Mouse (Mus musculus): Measurements from ENCODE around the gene Apol11b. TPM values are rescaled to one million over a fixed set of nuclear protein-coding genes. Genes with fewer than 3 reads are reported as not detected.
"Not testable (repeated sequence)": the region's sequence is repeated elsewhere in the genome, so short reads cannot be mapped to it uniquely, and the experiment has no call there.

Apol11b gene
- polyA plus RNA-seq, 1 experiment from 2014 or later = 0.16 TPM

- not testable (repeated sequence) for ATAC-seq (ENCODE audit: insufficient number of reproducible peaks, insufficient read depth, low FRiP score, low read depth); H3K4me1 ChIP-seq (ENCODE audit: control insufficient read depth in 2 of 2, insufficient read depth in 2 of 2, low read length in 2 of 2); H3K36me3 ChIP-seq (ENCODE audit: control insufficient read depth, insufficient read depth, low read length); H3K4me2 ChIP-seq (ENCODE audit: low read length); H3K9me3 ChIP-seq (ENCODE audit: control insufficient read depth, low read length); H3K4me3 ChIP-seq (ENCODE audit: control insufficient read depth in 1 of 2, insufficient read depth in 1 of 2, low read depth in 1 of 2, low read length in 2 of 2); H3K9ac ChIP-seq (ENCODE audit: low read length); H3K27me3 ChIP-seq (ENCODE audit: control insufficient read depth, insufficient read depth, low read length); H3K27ac ChIP-seq (replicated peaks in 1 of 2; ENCODE audit: control insufficient read depth in 1 of 2, insufficient read depth in 1 of 2, low read depth in 2 of 2, low read length in 2 of 2)
- WGBS = 48% methylated on average over 9 of the region's 9 CpGs
These were observed 14.4 kb downstream of the Apol11b start for GRCm38 (mm10) chr15:77628647-77629046.

GRCm38 (mm10) chr15:77626471-77626870 lies 16.6 kb downstream of the Apol11b start:
- H3K4me2 ChIP-seq (ENCODE audit: low read length); H3K9me3 ChIP-seq (ENCODE audit: control insufficient read depth, low read length); H3K4me3 ChIP-seq (ENCODE audit: control insufficient read depth in 1 of 2, insufficient read depth in 1 of 2, low read depth in 1 of 2, low read length in 2 of 2); H3K9ac ChIP-seq (ENCODE audit: low read length); ATAC-seq (ENCODE audit: insufficient number of reproducible peaks, insufficient read depth, low FRiP score, low read depth); H3K36me3 ChIP-seq (ENCODE audit: control insufficient read depth, insufficient read depth, low read length); H3K27ac ChIP-seq (replicated peaks in 1 of 2; ENCODE audit: control insufficient read depth in 1 of 2, insufficient read depth in 1 of 2, low read depth in 2 of 2, low read length in 2 of 2); H3K27me3 ChIP-seq (ENCODE audit: control insufficient read depth, insufficient read depth, low read length); H3K4me1 ChIP-seq (ENCODE audit: control insufficient read depth in 2 of 2, insufficient read depth in 2 of 2, low read length in 2 of 2): not testable (repeated sequence)
- WGBS = 63% methylated on average over 4 of the region's 4 CpGs

GRCm38 (mm10) chr15:77624710-77625109 lies 18.4 kb downstream of the Apol11b start:
- H3K9ac ChIP-seq (ENCODE audit: low read length) = no peak overlapping the region
- H3K4me1 ChIP-seq (ENCODE audit: control insufficient read depth in 2 of 2, insufficient read depth in 2 of 2, low read length in 2 of 2) = no peaks in the 10 kb centered on the region
- no peak for ATAC-seq (ENCODE audit: insufficient number of reproducible peaks, insufficient read depth, low FRiP score, low read depth)
- H3K4me3 ChIP-seq (ENCODE audit: control insufficient read depth in 1 of 2, insufficient read depth in 1 of 2, low read depth in 1 of 2, low read length in 2 of 2) = no peak overlapping the region
- WGBS = 72% methylated on average over 1 of the region's 1 CpGs
- H3K27me3 ChIP-seq (ENCODE audit: control insufficient read depth, insufficient read depth, low read length) = no peaks in the 10 kb centered on the region
- no peak overlapping the region for H3K27ac ChIP-seq (replicated peaks in 1 of 2; ENCODE audit: control insufficient read depth in 1 of 2, insufficient read depth in 1 of 2, low read depth in 2 of 2, low read length in 2 of 2)
- H3K9me3 ChIP-seq (ENCODE audit: control insufficient read depth, low read length) = no peaks in the 10 kb centered on the region
- no peak overlapping the region for H3K4me2 ChIP-seq (ENCODE audit: low read length)
- no peaks in the 10 kb centered on the region for H3K36me3 ChIP-seq (ENCODE audit: control insufficient read depth, insufficient read depth, low read length)

- H3K9me3 ChIP-seq (ENCODE audit: control insufficient read depth, low read length) = no peaks in the 10 kb centered on the region
- H3K4me1 ChIP-seq (ENCODE audit: control insufficient read depth in 2 of 2, insufficient read depth in 2 of 2, low read length in 2 of 2) = no peaks in the 10 kb centered on the region
- H3K27ac ChIP-seq (replicated peaks in 1 of 2; ENCODE audit: control insufficient read depth in 1 of 2, insufficient read depth in 1 of 2, low read depth in 2 of 2, low read length in 2 of 2) = no peak overlapping the region
- H3K9ac ChIP-seq (ENCODE audit: low read length) = no peak overlapping the region
- no peak overlapping the region for H3K4me3 ChIP-seq (ENCODE audit: control insufficient read depth in 1 of 2, insufficient read depth in 1 of 2, low read depth in 1 of 2, low read length in 2 of 2)
- no peaks in the 10 kb centered on the region for H3K27me3 ChIP-seq (ENCODE audit: control insufficient read depth, insufficient read depth, low read length)
- no peak for ATAC-seq (ENCODE audit: insufficient number of reproducible peaks, insufficient read depth, low FRiP score, low read depth)
- H3K36me3 ChIP-seq (ENCODE audit: control insufficient read depth, insufficient read depth, low read length) = no peaks in the 10 kb centered on the region
- H3K4me2 ChIP-seq (ENCODE audit: low read length) = no peak overlapping the region
- WGBS = 85% methylated on average over 3 of the region's 3 CpGs
These were observed 37.0 kb downstream of the Apol11b start for GRCm38 (mm10) chr15:77606069-77606468.

- H3K4me1 ChIP-seq (ENCODE audit: control insufficient read depth in 2 of 2, insufficient read depth in 2 of 2, low read length in 2 of 2) = no peaks in the 10 kb centered on the region
- no peak within 1 kb of the TSS for H3K4me2 ChIP-seq (ENCODE audit: low read length)
- no peaks in the 10 kb centered on the region for H3K9me3 ChIP-seq (ENCODE audit: control insufficient read depth, low read length)
- H3K36me3 ChIP-seq (ENCODE audit: control insufficient read depth, insufficient read depth, low read length) = no peaks in the 10 kb centered on the region
- H3K27me3 ChIP-seq (ENCODE audit: control insufficient read depth, insufficient read depth, low read length) = no peaks in the 10 kb centered on the region
- H3K9ac ChIP-seq (ENCODE audit: low read length) = no peak within 1 kb of the TSS
- no peak within 1 kb of the TSS for H3K4me3 ChIP-seq (ENCODE audit: control insufficient read depth in 1 of 2, insufficient read depth in 1 of 2, low read depth in 1 of 2, low read length in 2 of 2)
- 85% methylated on average over 1 of the region's 1 CpGs for WGBS
- no peak within 1 kb of the TSS for H3K27ac ChIP-seq (replicated peaks in 1 of 2; ENCODE audit: control insufficient read depth in 1 of 2, insufficient read depth in 1 of 2, low read depth in 2 of 2, low read length in 2 of 2)
- ATAC-seq (ENCODE audit: insufficient number of reproducible peaks, insufficient read depth, low FRiP score, low read depth) = no peak
These were observed 44.1 kb downstream of the Apol11b start, which contains the start of gene Gm36245 for GRCm38 (mm10) chr15:77598958-77599357. TSS of gene Gm36245 (plus strand) at chr15:77599258.

GRCm38 (mm10) chr15:77598429-77598828 lies 44.7 kb downstream of the Apol11b start:
- Histone ChIP-seq H3K4me3 (ENCODE audit: control insufficient read depth in 1 of 2, insufficient read depth in 1 of 2, low read depth in 1 of 2, low read length in 2 of 2) (no peak overlapping the region), H3K4me1 (ENCODE audit: control insufficient read depth in 2 of 2, insufficient read depth in 2 of 2, low read length in 2 of 2) (peaks cover under 1 to 2% of the 10 kb centered on the region in 2 experiments; a peak in 1 of 4 replicates), H3K9me3 (ENCODE audit: control insufficient read depth, low read length) (no peaks in the 10 kb centered on the region), H3K9ac (ENCODE audit: low read length) (no peak overlapping the region), H3K4me2 (ENCODE audit: low read length) (no peak overlapping the region), H3K27me3 (ENCODE audit: control insufficient read depth, insufficient read depth, low read length) (no peaks in the 10 kb centered on the region), H3K27ac (replicated peaks in 1 of 2; ENCODE audit: control insufficient read depth in 1 of 2, insufficient read depth in 1 of 2, low read depth in 2 of 2, low read length in 2 of 2) (no peak overlapping the region), H3K36me3 (ENCODE audit: control insufficient read depth, insufficient read depth, low read length) (no peaks in the 10 kb centered on the region)
- WGBS = 55% methylated on average over 3 of the region's 3 CpGs
- no peak for ATAC-seq (ENCODE audit: insufficient number of reproducible peaks, insufficient read depth, low FRiP score, low read depth)

GRCm38 (mm10) chr15:77595961-77596360 lies 47.1 kb downstream of the Apol11b start, which contains the start of gene Apol10b:
TSS of gene Apol10b (minus strand) at chr15:77596125.
- Histone ChIP-seq H3K27ac (replicated peaks in 1 of 2; ENCODE audit: control insufficient read depth in 1 of 2, insufficient read depth in 1 of 2, low read depth in 2 of 2, low read length in 2 of 2) (no peak within 1 kb of the TSS), H3K9me3 (ENCODE audit: control insufficient read depth, low read length) (no peaks in the 10 kb centered on the region), H3K9ac (ENCODE audit: low read length) (no peak within 1 kb of the TSS), H3K4me3 (ENCODE audit: control insufficient read depth in 1 of 2, insufficient read depth in 1 of 2, low read depth in 1 of 2, low read length in 2 of 2) (no peak within 1 kb of the TSS), H3K36me3 (ENCODE audit: control insufficient read depth, insufficient read depth, low read length) (no peaks in the 10 kb centered on the region), H3K4me1 (ENCODE audit: control insufficient read depth in 2 of 2, insufficient read depth in 2 of 2, low read length in 2 of 2) (peaks cover 3 to 4% of the 10 kb centered on the region in 2 experiments; a peak in 1 of 4 replicates), H3K4me2 (ENCODE audit: low read length) (no peak within 1 kb of the TSS), H3K27me3 (ENCODE audit: control insufficient read depth, insufficient read depth, low read length) (no peaks in the 10 kb centered on the region)
- 47% methylated on average over 5 of the region's 5 CpGs for WGBS
- ATAC-seq (ENCODE audit: insufficient number of reproducible peaks, insufficient read depth, low FRiP score, low read depth) = no peak

- Histone ChIP-seq H3K4me2 (ENCODE audit: low read length) (no peak overlapping the region), H3K4me1 (ENCODE audit: control insufficient read depth in 2 of 2, insufficient read depth in 2 of 2, low read length in 2 of 2) (peaks cover 3 to 4% of the 10 kb centered on the region in 2 experiments; a peak in 1 of 4 replicates), H3K9me3 (ENCODE audit: control insufficient read depth, low read length) (no peaks in the 10 kb centered on the region), H3K9ac (ENCODE audit: low read length) (no peak overlapping the region), H3K36me3 (ENCODE audit: control insufficient read depth, insufficient read depth, low read length) (no peaks in the 10 kb centered on the region), H3K4me3 (ENCODE audit: control insufficient read depth in 1 of 2, insufficient read depth in 1 of 2, low read depth in 1 of 2, low read length in 2 of 2) (no peak overlapping the region), H3K27ac (replicated peaks in 1 of 2; ENCODE audit: control insufficient read depth in 1 of 2, insufficient read depth in 1 of 2, low read depth in 2 of 2, low read length in 2 of 2) (no peak overlapping the region), H3K27me3 (ENCODE audit: control insufficient read depth, insufficient read depth, low read length) (no peaks in the 10 kb centered on the region)
- ATAC-seq (ENCODE audit: insufficient number of reproducible peaks, insufficient read depth, low FRiP score, low read depth) = no peak
- WGBS = 22% methylated on average over 1 of the region's 1 CpGs
These were observed 49.5 kb downstream of the Apol11b start for GRCm38 (mm10) chr15:77593557-77593956.
